Mouse (Mus musculus) testis, adult 2 months (tissue): ENCODE measurements around the gene She.

Experiments
- CTCF ChIP-seq: fragments of 200-500 bp; IDR thresholded peaks from 2 replicates; pipeline ENCODE4 v1.5.1; 2012; ENCODE audit warnings: low read depth, mild to moderate bottlenecking, inconsistent platforms, low read length, moderate library complexity; ENCODE audit not compliant: control insufficient read depth, insufficient read depth, insufficient replicate concordance
- POLR2A ChIP-seq: fragments of 200-500 bp; IDR thresholded peaks from 2 replicates; pipeline ENCODE4 v1.6.1; 2012; ENCODE audit warnings: low read depth, mild to moderate bottlenecking, inconsistent platforms, low read length, moderate library complexity; ENCODE audit not compliant: control insufficient read depth

DNA sequence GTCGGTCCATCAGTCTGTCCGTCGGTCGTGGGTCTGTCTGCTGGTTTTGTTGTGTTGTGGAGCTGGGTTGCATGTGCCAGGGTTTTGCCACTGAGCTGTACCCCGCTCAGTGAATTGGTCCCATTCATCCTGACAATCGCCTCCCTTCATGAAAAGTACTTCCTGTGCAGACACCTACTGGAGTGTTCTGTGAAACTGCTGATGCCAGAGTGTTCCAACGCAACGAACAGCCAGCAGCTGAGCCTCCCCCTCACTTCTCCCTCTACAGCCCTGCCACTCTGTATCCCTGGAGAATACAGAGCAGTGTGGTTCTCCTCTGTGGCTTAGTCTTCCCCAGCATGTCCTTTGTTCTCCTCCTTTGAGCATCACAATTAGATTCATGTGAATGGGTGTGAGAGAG is 27.7 kb downstream of the She start:
- no peak for TF ChIP-seq CTCF
- no peak for TF ChIP-seq POLR2A
